Mouse (Mus musculus): ENCODE results near the gene Cdon.

The Cdon gene

GRCm38 (mm10) chr9:35543099-35543860 lies 122.4 kb downstream of the Cdon start:
- DNase-seq, result no peak

- DNase-seq, result no peak
Measured at GRCm38 (mm10) chr9:35544666-35545065, 123.7 kb downstream of the Cdon start.

GRCm38 (mm10) chr9:35545704-35546103 lies 124.8 kb downstream of the Cdon start:
- no peak for DNase-seq

- DNase-seq, result no peak
Measured at GRCm38 (mm10) chr9:35546745-35547144, 125.8 kb downstream of the Cdon start.

- no peak for DNase-seq
Measured at GRCm38 (mm10) chr9:35548455-35548854, 127.5 kb downstream of the Cdon start.

- DNase-seq, result no peak
Measured at GRCm38 (mm10) chr9:35556494-35557102, 135.7 kb downstream of the Cdon start.

All from lung, postnatal 14 days (tissue).